Mouse (Mus musculus): ENCODE data around the gene Wnt3a.

GRCm38 (mm10) chr11:59313029-59313811 lies 22.7 kb upstream of the Wnt3a start:
- TF ChIP-seq POLR2A (IDR thresholded peaks at IDR 0.05; ENCODE audit: borderline replicate concordance, extremely low read depth, insufficient read depth, insufficient read length, poor library complexity, severe bottlenecking): no peak
- TF ChIP-seq CTCF (IDR thresholded peaks at IDR 0.05; ENCODE audit: borderline replicate concordance, extremely low read depth, insufficient read depth, insufficient read length): no peak

All from brain, embryonic 14.5 days (tissue).